Mouse (Mus musculus): ENCODE results near the gene Itih4.

Itih4 gene

GRCm38 (mm10) chr14:30879794-30880193 lies 6.5 kb upstream of the Itih4 start:
- peak; percentile 32 for DNase-seq (ENCODE audit: low read depth, low spot score)

DNA sequence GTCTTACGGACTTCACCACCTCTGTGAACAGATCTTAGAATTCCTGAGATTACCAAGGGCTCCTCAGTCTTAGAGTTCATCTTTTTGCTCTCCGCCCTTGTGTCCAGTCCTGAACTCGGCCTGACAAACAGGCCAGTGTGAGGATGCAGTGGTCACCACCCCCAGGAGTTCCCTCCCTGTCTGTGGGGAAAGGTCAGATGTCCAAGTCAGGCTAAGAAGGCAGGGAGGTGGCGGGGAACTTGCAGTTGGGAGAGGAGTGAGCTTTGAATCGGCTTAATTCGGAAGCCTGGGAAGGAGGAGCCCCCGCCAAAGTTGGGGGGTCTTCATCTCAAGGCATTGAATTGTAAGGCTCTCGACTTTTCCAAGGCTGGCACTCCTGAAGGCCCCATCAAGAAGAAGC lies 6.0 kb upstream of the Itih4 start:
- no peak for DNase-seq (ENCODE audit: low read depth, low spot score)

GRCm38 (mm10) chr14:30880811-30881717 lies 5.2 kb upstream of the Itih4 start:
- peak; percentile 65 for DNase-seq (ENCODE audit: low read depth, low spot score)

DNA sequence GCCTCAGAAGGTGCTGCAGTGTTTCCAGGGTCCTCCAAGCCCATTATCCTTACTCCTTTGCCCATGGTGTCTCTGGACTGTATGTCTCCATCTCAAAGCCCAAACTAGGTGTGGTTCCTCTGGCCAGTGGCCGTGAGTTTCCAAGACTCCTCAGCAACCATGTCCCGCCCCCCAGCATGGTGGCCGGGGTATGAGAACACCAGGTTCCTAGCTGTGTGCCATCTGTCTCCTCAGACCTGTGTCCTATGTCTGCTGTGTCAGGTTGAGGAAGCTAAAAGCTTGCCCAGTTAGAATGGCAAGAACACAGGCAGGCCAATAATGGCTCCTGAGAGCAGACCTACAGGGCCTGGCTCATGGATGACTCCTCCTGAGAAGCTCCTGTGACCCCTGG lies 4.6 kb upstream of the Itih4 start:
- DNase-seq (ENCODE audit: low read depth, low spot score), result peak; percentile 66

DNA sequence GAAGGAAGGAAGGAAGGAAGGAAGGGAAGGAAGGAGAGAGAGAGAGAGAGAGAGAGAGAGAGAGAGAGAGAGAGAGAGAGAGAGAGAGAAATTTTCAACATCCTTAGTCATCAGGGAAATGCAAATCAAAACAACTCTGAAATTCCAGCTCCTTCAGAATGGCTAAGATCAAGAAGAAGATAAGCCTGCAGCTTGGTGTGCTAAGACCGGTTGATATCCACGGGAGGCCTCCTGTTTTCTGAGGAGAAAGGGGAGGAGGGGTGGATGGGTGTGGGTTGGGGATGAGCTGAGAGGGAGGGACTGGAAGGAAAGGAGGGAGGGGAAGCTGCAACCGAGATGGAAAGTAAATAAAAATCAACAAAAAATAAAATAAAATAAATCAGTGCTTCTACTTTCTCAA lies 978 bp upstream of the Itih4 start:
- no peak for DNase-seq (ENCODE audit: low read depth, low spot score)

DNA sequence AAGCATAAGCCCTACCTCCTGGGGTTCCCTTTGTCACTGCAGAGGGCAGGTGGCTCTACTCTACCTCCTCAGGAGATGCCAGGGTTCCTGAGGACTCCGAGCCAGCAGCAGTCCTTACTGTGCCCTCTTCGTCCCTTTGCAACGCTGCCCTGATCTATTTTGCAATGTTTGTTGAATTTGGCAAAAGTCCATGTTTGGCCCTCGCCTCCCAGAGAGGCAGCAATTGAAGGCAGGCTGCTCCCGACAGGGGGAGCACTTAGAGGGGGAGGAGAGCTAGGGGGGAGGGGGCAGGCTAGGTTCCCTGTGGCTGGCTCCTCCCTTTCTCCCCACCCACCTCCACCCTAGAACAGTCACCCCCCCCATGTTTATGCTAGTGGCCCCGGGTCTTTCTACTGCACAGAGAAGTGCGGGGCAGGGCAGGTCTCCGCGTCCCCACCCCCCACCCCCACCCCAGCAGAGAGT lies 2.0 kb downstream of the Itih4 start:
- peak; percentile 68 for DNase-seq (ENCODE audit: low read depth, low spot score)

DNA sequence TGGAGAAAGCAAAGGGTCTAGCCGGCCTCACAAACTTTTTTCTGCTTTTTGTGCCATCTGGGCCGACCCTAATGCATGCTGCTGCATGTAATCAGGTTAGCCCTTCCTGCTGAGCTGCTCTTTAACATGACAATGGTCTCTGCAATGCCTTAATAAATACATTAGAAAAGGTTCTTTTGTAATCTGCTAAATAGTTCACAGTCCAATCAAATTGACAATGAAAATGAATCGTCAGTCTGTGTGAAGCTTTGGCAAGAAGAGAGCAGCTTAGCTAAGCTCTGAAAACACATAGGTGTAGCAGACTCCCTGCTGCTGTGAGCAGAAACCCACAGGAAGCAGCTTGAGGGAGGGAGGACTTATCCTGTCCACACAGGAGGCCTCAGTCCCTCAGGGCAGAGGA lies 13.7 kb downstream of the Itih4 start:
- no peak for DNase-seq (ENCODE audit: low read depth, low spot score)

DNA sequence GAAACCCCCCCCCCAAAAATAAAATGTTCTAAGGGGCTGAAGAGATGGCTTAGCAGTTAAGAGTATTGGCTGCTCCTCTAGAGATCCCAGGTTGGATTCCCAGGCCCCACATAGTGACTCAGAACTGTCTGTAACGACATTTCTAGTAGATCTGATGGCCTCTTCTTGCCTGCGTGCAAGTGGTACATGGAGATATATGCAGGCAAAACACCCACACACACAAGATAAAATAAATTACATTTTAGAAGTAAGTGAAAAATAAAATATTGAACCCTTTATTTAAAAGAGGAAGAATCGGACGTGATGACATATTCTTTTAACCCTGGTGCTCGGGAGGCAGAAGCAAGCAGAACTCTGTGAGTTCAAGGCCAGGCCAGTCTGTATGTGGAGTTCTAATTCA lies 16.4 kb downstream of the Itih4 start:
- no peak for DNase-seq (ENCODE audit: low read depth, low spot score)

DNA sequence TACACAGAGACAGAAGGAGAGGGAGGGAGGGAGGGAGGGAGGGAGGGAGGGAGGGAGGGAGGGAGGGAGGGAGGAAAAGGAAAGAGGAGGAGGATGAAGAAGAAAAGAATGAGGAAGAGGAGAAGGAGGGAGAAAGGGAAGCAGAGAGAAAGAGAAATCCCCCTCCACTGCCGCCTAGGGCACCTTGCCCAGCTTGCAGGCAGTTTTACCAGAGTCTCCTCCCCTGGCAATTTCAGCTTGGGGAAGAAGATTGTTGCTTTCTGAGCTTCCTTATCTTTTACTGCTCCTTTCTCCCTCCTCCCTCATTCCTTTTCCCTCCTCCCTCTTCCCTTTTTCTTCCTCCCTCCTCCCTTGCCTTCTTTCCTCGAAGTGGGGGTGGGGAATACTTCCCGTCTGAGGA lies 16.8 kb downstream of the Itih4 start:
- no peak for DNase-seq (ENCODE audit: low read depth, low spot score)

DNA sequence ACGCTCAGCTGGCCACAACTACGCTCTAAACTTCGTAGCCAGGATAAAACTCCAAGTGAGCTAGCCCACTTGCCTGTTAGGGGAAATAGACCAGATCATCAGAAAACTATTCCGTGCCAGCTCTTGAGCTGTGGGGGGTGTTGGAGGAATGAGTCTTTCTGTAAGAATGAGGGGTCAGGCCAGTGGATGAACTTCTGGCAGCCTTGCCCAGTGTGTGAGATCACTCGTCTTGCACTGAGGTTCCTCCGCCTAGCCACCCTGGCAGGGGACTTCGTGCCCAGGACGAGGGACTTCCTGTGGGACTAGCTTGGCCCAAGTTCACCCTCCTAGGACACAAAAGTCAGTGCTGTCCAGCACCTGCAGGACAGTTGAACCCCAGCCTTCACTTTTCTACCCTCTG lies 18.0 kb downstream of the Itih4 start:
- no peak for DNase-seq (ENCODE audit: low read depth, low spot score)

GRCm38 (mm10) chr14:30906001-30906400 lies 19.7 kb downstream of the Itih4 start:
- no peak for DNase-seq (ENCODE audit: low read depth, low spot score)

- DNase-seq (ENCODE audit: low read depth, low spot score), result peak; percentile 20
Measured at GRCm38 (mm10) chr14:30907814-30908265, 21.6 kb downstream of the Itih4 start.

DNA sequence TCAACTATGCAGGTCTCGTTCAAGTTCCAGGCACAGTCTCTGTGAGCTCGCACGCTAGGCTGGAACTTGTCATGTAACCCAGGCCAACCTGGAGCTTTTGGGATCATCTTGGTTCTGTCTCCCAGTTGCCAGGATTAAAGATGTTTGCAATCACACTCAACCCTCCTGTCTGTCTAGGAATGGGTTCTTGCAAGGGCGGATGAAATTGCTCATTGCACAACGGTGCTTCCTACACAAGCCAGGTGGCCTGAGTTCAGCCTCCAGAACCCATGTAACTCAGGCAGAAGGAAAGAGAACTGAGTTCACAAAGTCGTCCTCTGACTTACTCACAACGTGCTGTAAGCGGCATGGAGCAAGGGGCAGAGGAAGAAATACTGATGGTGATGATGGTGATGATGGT lies 24.9 kb downstream of the Itih4 start:
- DNase-seq (ENCODE audit: low read depth, low spot score), result no peak

- no peak for DNase-seq (ENCODE audit: low read depth, low spot score)
Measured at GRCm38 (mm10) chr14:30912641-30913040, 26.4 kb downstream of the Itih4 start.

- DNase-seq (ENCODE audit: low read depth, low spot score), result no peak
Measured at GRCm38 (mm10) chr14:30913404-30913803, 27.1 kb downstream of the Itih4 start.

DNA sequence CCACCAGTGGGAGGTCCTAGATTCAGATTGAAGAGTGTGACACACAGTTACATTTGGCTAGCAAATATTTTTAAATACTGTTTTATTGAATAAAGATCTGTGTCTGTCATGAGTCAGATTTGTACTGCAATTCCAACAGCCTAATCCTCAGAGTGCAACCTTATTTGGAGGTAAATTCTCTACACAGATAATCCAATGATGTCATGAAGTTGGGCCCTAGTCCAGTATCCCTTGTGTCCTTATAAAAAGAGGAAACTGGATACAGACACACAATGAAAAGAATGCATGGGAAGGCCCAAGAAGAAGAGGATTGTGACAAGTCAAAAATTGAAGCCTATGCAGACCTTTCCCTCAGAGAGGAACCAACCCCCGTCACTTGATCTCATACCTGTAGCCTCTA lies 30.2 kb downstream of the Itih4 start:
- peak; percentile 3 for DNase-seq (ENCODE audit: low read depth, low spot score)

DNA sequence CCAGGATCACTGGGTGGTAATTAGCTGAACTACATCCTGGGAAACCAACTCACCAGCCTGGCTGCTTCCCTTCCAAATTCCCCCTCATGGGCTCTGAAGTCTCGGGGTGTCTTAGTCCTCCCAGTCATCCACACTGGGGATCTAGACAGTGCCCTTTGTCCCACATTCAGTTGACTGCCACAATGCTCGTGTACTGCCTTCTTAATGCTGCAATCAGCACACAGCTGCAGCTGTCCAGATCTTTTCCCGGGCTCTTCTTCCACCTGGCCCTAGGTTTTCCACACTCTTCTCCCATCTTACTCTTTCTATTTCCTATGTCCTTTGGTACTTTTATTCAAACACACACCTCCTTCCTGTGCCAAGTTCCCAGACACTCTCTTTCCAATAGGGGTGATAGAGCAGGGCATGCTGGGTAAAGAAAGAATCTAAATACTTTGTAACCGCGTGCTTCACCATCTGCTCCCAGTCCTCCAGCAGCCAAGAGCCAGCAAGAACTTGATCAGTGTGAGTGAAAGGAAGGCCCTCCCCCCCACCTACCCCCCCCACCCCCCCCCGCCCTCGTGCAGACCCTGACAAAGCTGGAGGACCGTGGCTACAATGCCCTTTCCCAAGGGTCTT lies 35.9 kb downstream of the Itih4 start:
- DNase-seq (ENCODE audit: low read depth, low spot score), result peak; percentile 21

- peak; percentile 33 for DNase-seq (ENCODE audit: low read depth, low spot score)
Measured at GRCm38 (mm10) chr14:30923375-30924105, 37.3 kb downstream of the Itih4 start, which contains the start of gene Itih3. Itih3 (minus strand) TSS chr14:30923760.

DNA sequence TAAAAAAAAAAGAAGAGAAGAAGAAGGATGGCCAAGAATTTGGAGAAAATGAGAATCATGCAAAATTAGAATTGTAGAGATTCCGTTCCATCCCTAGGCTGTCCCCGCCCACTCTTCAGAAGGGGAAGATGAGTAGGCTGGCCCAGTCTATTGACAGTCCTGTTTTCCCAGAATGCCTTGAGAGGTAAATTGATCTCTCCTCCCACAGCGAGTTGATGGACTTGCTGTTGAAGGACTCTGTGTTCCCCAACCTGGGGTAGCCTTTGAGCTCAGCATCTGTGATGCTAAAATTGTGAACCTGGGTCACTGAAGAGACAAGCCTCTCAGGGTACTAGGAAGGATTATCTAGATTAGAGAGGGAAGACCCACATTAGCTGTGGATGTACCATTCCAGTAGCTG lies 39.2 kb downstream of the Itih4 start:
- no peak for DNase-seq (ENCODE audit: low read depth, low spot score)

DNA sequence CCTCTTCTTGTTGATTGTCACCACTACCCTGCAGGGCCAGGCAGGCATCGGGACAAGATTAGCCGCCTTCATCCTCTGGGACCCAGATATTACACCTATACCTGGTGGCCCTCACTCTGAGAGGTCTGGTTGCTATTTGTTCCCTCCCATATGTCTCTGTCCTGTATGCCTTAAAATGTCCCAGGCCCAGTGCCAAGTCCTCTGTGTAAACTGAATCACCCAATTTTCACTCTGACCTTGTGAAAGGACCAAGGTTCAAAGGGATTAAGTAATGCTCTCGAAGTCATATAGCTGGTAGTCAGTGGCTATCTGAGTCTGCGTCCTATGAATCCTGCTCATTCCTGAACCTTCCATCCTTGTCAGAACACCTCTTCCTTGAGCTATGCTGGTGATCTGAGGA lies 44.1 kb downstream of the Itih4 start:
- no peak for DNase-seq (ENCODE audit: low read depth, low spot score)

DNA sequence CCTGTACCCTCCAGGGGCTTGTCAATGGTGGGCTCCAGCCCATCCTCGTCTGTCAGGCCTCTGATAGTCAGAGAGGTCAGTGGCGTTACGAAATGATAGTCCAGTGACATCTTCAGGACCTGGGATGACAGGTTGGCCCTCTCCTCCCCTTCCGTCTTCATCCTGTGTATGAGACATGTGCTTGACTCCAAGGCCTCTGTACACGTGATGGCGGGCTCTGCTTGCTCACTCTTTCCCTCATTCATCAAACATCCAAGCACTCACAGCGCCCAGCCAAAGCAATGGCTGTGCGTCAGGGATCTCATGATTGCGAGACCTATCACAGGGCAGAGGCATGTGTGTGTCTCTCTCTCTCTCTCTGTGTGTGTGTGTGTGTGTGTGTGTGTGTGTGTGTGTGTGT lies 47.1 kb downstream of the Itih4 start:
- DNase-seq (ENCODE audit: low read depth, low spot score), result no peak

DNA sequence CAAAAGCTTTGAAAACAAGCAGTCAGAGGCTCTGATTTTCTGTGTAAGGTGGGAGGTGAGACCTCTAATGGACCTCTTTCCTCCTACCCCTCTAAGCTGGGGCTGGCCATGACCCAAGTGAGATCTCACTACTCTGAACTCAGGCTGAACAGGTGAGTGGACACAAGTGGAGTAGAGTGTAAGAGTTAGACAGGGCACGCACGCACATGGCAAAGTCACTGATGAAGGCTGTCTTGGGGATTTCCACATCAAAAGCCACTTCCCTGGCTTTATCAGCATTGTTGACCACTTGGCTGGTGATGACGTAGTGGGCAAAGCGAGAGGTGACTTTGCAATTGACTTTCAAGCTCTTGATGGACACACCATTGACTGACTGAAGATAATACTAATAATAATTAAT lies 56.0 kb downstream of the Itih4 start:
- no peak for DNase-seq (ENCODE audit: low read depth, low spot score)

Measured in brain, adult 2 months (tissue).